Mouse (Mus musculus): ENCODE measurements at regions not wholly inside any gene's neighbourhood (a gene's known extent, or its start where the extent isn't known, plus 50 kb on each side); places are given as distances from the start of the nearest gene placed in this dataset.

DNA sequence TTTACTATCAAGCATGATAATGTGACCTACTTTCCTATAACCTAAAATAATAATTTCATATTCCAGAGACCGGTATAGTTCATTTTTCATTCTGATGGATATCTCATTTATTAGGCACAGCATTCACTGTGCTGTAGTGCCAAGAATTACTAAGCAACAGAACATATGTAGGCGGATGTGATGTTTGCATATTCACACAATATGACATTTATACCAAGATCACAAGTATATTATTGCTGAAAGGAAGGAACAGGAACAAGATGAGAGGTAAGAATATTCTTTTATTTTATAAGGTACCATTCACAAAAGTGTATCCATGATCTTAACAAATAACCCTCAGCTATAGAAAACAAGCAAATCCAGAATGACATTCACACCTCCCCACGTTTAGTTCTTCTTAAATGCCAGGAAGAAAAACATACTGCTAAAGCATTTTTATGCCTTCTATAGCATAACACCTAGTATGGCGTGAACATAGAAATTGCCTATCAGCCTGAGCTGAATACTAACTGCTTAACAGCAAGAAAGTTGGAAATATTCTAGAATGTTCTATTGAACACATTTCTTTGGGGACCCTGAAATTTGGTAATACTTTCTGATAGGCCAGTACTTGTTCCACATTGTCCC, 1062.8 kb upstream of the Acvr2a start:
- Histone ChIP-seq H3K27me3 (no peaks in the 10 kb centered on the region), H3K9me3 (no peaks in the 10 kb centered on the region), H3K36me3 (no peaks in the 10 kb centered on the region), H3K4me3 (no peak overlapping the region), H3K27ac (no peak overlapping the region), H3K4me2 (no peak overlapping the region), H3K9ac (no peak overlapping the region), H3K4me1 (no peaks in the 10 kb centered on the region)
- no peak for ATAC-seq (ENCODE audit: insufficient number of reproducible peaks, insufficient read depth, low FRiP score, low TSS enrichment, low read depth)
- WGBS = 82% methylated on average over 4 of the region's 4 CpGs

DNA sequence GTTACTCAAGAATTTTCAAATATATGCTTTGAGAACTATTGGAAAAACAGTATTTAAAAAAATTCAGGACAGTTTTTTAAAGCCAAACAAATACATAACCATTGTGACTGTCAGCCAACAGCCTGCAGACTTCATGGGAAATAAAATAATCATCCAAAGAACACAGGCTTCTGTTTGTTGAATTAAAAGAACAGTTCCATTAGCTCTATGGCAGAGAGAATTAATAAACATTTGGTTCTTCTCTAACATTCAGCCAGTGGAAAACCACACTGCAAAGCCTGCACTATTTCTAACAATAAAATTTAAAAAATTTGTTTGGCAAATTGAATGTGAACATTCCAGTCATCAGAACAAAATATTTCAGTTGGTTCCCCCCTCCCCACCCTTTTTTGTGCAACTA, 1058.2 kb upstream of the Acvr2a start:
- H3K4me1 ChIP-seq = no peaks in the 10 kb centered on the region
- no peak for ATAC-seq (ENCODE audit: insufficient number of reproducible peaks, insufficient read depth, low FRiP score, low TSS enrichment, low read depth)

DNA sequence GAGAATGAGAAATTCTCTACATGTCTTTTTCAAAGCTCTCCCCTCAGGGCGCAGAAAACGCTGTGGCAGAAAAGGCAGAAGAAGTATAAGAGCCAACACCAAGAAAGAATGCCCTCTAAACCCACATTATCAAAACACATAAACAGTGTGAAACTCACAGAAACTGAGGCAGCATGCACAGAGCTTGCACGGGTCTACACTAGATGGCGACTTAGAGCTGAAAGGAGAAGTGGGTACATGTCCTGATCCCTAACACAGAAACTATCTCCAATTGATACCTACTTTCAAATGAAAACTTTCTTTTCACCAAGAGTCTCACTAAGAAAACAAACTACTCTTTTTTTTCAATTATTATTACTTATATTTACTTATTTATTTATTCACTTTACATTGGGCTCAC, 1057.7 kb upstream of the Acvr2a start:
- no peak overlapping the region for H3K27ac ChIP-seq
- ATAC-seq (ENCODE audit: insufficient number of reproducible peaks, insufficient read depth, low FRiP score, low TSS enrichment, low read depth) = no peak
- no peaks in the 10 kb centered on the region for H3K27me3 ChIP-seq
- no peak overlapping the region for H3K4me3 ChIP-seq
- H3K9me3 ChIP-seq = no peaks in the 10 kb centered on the region
- H3K4me2 ChIP-seq = no peak overlapping the region
- H3K36me3 ChIP-seq = no peaks in the 10 kb centered on the region
- H3K4me1 ChIP-seq = no peaks in the 10 kb centered on the region
- WGBS = 60% methylated on average over 4 of the region's 4 CpGs
- H3K9ac ChIP-seq = no peak overlapping the region

More for the DNA sequence above, 1058.2 kb upstream of the Acvr2a start:
- Histone ChIP-seq H3K27ac (no peak overlapping the region), H3K4me3 (no peak overlapping the region), H3K9ac (no peak overlapping the region), H3K36me3 (no peaks in the 10 kb centered on the region), H3K9me3 (no peaks in the 10 kb centered on the region), H3K27me3 (no peaks in the 10 kb centered on the region), H3K4me2 (no peak overlapping the region)

- H3K4me3 ChIP-seq = no peak overlapping the region
- H3K27ac ChIP-seq = no peak overlapping the region
- no peaks in the 10 kb centered on the region for H3K27me3 ChIP-seq
- H3K4me2 ChIP-seq = no peak overlapping the region
- 44% methylated on average over 1 of the region's 1 CpGs for WGBS
- H3K36me3 ChIP-seq = no peaks in the 10 kb centered on the region
- no peak for ATAC-seq (ENCODE audit: insufficient number of reproducible peaks, insufficient read depth, low FRiP score, low TSS enrichment, low read depth)
- no peaks in the 10 kb centered on the region for H3K4me1 ChIP-seq
- H3K9me3 ChIP-seq = no peaks in the 10 kb centered on the region
- H3K9ac ChIP-seq = no peak overlapping the region
These were observed 1038.1 kb upstream of the Acvr2a start for GRCm38 (mm10) chr2:47775766-47776165.

DNA sequence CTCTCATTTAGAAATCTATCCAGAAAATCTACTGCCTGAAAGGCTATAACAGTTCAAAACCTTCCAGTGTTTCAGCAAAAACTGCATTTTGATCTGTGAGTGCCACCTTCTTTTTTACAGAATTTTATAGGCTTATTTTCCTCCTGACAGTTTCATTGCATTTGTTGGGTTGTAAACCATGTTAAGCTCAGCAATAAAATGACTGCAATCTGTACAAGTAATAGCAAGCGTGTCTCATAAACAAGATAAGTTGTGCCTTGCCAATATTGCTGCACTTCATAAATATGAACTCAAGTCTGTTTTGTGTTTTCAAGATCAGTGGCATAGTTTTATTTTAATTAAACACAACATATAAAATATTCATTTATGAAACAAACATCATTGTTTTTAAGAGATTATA, 1036.9 kb upstream of the Acvr2a start:
- no peak overlapping the region for H3K4me2 ChIP-seq
- no peaks in the 10 kb centered on the region for H3K27me3 ChIP-seq
- H3K9me3 ChIP-seq = no peaks in the 10 kb centered on the region
- no peak for ATAC-seq (ENCODE audit: insufficient number of reproducible peaks, insufficient read depth, low FRiP score, low TSS enrichment, low read depth)
- no peak overlapping the region for H3K27ac ChIP-seq
- H3K4me1 ChIP-seq = no peaks in the 10 kb centered on the region
- H3K9ac ChIP-seq = no peak overlapping the region
- H3K4me3 ChIP-seq = no peak overlapping the region
- WGBS = 89% methylated on average over 1 of the region's 1 CpGs
- no peaks in the 10 kb centered on the region for H3K36me3 ChIP-seq

DNA sequence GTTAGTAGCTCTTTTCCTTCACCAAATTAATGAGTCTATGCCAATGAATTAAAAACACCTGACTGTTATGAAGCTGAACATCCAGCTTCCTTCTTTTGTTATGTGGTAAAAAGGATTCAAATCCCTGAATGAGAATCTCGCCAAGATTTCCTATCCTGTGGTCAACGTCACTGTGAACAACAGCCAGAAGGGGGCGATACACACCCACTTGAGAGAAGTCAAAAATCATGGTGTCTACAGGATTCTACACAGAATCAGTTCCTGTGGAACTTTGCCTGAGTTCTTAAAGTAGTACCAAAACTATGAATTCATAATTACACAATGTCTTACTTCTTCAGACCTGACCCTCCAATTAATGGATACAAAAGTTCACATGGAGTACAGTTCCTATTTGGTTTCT, 1028.1 kb upstream of the Acvr2a start:
- WGBS = 10% methylated on average over 3 of the region's 3 CpGs
- no peak overlapping the region for H3K4me2 ChIP-seq
- no peak overlapping the region for H3K4me3 ChIP-seq
- H3K9ac ChIP-seq = no peak overlapping the region
- no peaks in the 10 kb centered on the region for H3K27me3 ChIP-seq
- no peaks in the 10 kb centered on the region for H3K36me3 ChIP-seq
- no peaks in the 10 kb centered on the region for H3K9me3 ChIP-seq
- H3K27ac ChIP-seq = no peak overlapping the region
- ATAC-seq (ENCODE audit: insufficient number of reproducible peaks, insufficient read depth, low FRiP score, low TSS enrichment, low read depth) = no peak
- no peaks in the 10 kb centered on the region for H3K4me1 ChIP-seq

GRCm38 (mm10) chr2:47822746-47823271, 991.1 kb upstream of the Acvr2a start:
- no peak for ATAC-seq (ENCODE audit: insufficient number of reproducible peaks, insufficient read depth, low FRiP score, low TSS enrichment, low read depth)

DNA sequence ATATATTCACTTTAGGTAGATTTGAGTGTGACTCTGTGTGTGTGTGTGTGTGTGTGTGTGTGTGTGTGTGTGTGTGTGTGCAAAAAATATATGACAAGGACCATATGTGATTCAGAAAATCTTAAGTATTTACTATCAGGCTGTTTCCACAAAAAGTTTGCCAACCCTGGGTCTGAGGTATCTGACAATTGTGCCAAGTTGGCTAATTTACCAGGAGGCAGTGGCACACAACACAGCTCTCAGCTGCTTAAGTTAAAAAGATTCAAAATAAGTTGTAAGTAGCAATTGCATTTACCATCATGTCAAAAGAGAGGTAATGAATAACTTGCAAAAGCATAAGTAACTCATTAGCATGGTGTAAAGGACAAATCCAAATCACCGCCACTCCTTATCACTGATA, 981.4 kb upstream of the Acvr2a start:
- Histone ChIP-seq H3K4me3 (no peak overlapping the region), H3K9ac (no peak overlapping the region), H3K27ac (no peak overlapping the region), H3K27me3 (no peaks in the 10 kb centered on the region), H3K4me2 (no peak overlapping the region), H3K36me3 (no peaks in the 10 kb centered on the region), H3K4me1 (no peaks in the 10 kb centered on the region), H3K9me3 (no peaks in the 10 kb centered on the region)
- 89% methylated on average over 1 of the region's 1 CpGs for WGBS
- ATAC-seq (ENCODE audit: insufficient number of reproducible peaks, insufficient read depth, low FRiP score, low TSS enrichment, low read depth) = no peak

More at GRCm38 (mm10) chr2:47822746-47823271, 991.1 kb upstream of the Acvr2a start:
- Histone ChIP-seq H3K9me3 (no peaks in the 10 kb centered on the region), H3K4me3 (no peak overlapping the region), H3K27me3 (no peaks in the 10 kb centered on the region), H3K9ac (no peak overlapping the region), H3K36me3 (no peaks in the 10 kb centered on the region), H3K4me2 (no peak overlapping the region), H3K4me1 (peaks cover 3% of the 10 kb centered on the region; the same call in 1 of the 2 replicates), H3K27ac (no peak overlapping the region)
- WGBS = 24% methylated on average over 2 of the region's 2 CpGs

- Histone ChIP-seq H3K9me3 (no peaks in the 10 kb centered on the region), H3K9ac (no peak overlapping the region), H3K4me3 (no peak overlapping the region), H3K36me3 (no peaks in the 10 kb centered on the region), H3K27ac (no peak overlapping the region), H3K27me3 (no peaks in the 10 kb centered on the region), H3K4me1 (no peaks in the 10 kb centered on the region), H3K4me2 (no peak overlapping the region)
- 80% methylated on average over 1 of the region's 1 CpGs for WGBS
- ATAC-seq (ENCODE audit: insufficient number of reproducible peaks, insufficient read depth, low FRiP score, low TSS enrichment, low read depth) = no peak
These were observed 980.4 kb upstream of the Acvr2a start for GRCm38 (mm10) chr2:47833517-47833916.

- ATAC-seq (ENCODE audit: insufficient number of reproducible peaks, insufficient read depth, low FRiP score, low TSS enrichment, low read depth) = no peak
- Histone ChIP-seq H3K4me1 (no peaks in the 10 kb centered on the region), H3K36me3 (no peaks in the 10 kb centered on the region), H3K4me2 (no peak overlapping the region), H3K27ac (no peak overlapping the region), H3K4me3 (no peak overlapping the region), H3K9me3 (no peaks in the 10 kb centered on the region), H3K27me3 (no peaks in the 10 kb centered on the region), H3K9ac (no peak overlapping the region)
- 76% methylated on average over 5 of the region's 5 CpGs for WGBS
These were observed 979.7 kb upstream of the Acvr2a start for GRCm38 (mm10) chr2:47834055-47834799.

GRCm38 (mm10) chr2:47857229-47857628, 956.7 kb upstream of the Acvr2a start:
- H3K9me3 ChIP-seq = no peaks in the 10 kb centered on the region

GRCm38 (mm10) chr2:47862446-47862845, 951.5 kb upstream of the Acvr2a start:
- Histone ChIP-seq H3K4me2 (no peak overlapping the region), H3K27me3 (no peaks in the 10 kb centered on the region), H3K4me3 (no peak overlapping the region), H3K9ac (no peak overlapping the region), H3K9me3 (no peaks in the 10 kb centered on the region), H3K27ac (no peak overlapping the region), H3K36me3 (no peaks in the 10 kb centered on the region), H3K4me1 (no peaks in the 10 kb centered on the region)
- WGBS = 78% methylated on average over 1 of the region's 1 CpGs
- ATAC-seq (ENCODE audit: insufficient number of reproducible peaks, insufficient read depth, low FRiP score, low TSS enrichment, low read depth) = no peak

More at GRCm38 (mm10) chr2:47857229-47857628, 956.7 kb upstream of the Acvr2a start:
- Histone ChIP-seq H3K4me3 (no peak overlapping the region), H3K4me1 (no peaks in the 10 kb centered on the region), H3K36me3 (no peaks in the 10 kb centered on the region), H3K4me2 (no peak overlapping the region), H3K9ac (no peak overlapping the region), H3K27ac (no peak overlapping the region), H3K27me3 (no peaks in the 10 kb centered on the region)
- no peak for ATAC-seq (ENCODE audit: insufficient number of reproducible peaks, insufficient read depth, low FRiP score, low TSS enrichment, low read depth)
- 74% methylated on average over 3 of the region's 3 CpGs for WGBS
